Mouse (Mus musculus) lung, embryonic 14.5 days (tissue): ENCODE data around the gene Hepacam. TPM values are rescaled to one million over a fixed set of nuclear protein-coding genes. Genes with fewer than 3 reads are reported as not detected.

ENCODE experiments used
- ATAC-seq: fragments of 200-750 bp; cut with Nextera tagmentation; 2 replicates; pipeline ENCODE4 v1.8.0; 2017; ENCODE audit warnings: mild to moderate bottlenecking, moderate TSS enrichment, moderate library complexity; ENCODE audit not compliant: insufficient read depth
- DNase-seq: peaks from one replicate; pipeline ENCODE4 v3.0.0-alpha.2; 2015
- H3K27ac ChIP-seq: fragments of 300-500 bp; sonication (generic); 2 replicates; pipeline ENCODE4 v1.5.1; 2014; ENCODE audit warnings: low read depth, mild to moderate bottlenecking, moderate library complexity
- H3K27me3 ChIP-seq: fragments of 300-500 bp; sonication (generic); 2 replicates; pipeline ENCODE4 v1.6.1; 2014; ENCODE audit warnings: low read length, control low read depth; ENCODE audit not compliant: insufficient read depth
- H3K36me3 ChIP-seq: fragments of 300-500 bp; sonication (generic); 2 replicates; pipeline ENCODE4 v1.6.1; 2014; ENCODE audit warnings: control low read depth; ENCODE audit not compliant: insufficient read depth
- H3K4me1 ChIP-seq: fragments of 300-500 bp; sonication (generic); 2 replicates; pipeline ENCODE4 v1.6.1; 2014; ENCODE audit warnings: antibody characterized with exemption, control low read depth; ENCODE audit not compliant: insufficient read depth
- H3K4me2 ChIP-seq: fragments of 300-500 bp; sonication (generic); 2 replicates; pipeline ENCODE4 v1.6.1; 2014; ENCODE audit warnings: mild to moderate bottlenecking
- H3K4me3 ChIP-seq: fragments of 300-500 bp; sonication (generic); 2 replicates; pipeline ENCODE4 v1.5.1; 2014; ENCODE audit warnings: low read depth, low read length
- H3K9ac ChIP-seq: fragments of 300-500 bp; sonication (generic); 2 replicates; pipeline ENCODE4 v1.6.1; 2014
- H3K9me3 ChIP-seq: fragments of 300-500 bp; sonication (generic); 2 replicates; pipeline ENCODE4 v1.6.1; 2016; ENCODE audit warnings: low read depth, low read length, control low read depth
- CTCF ChIP-seq: IDR thresholded peaks from 2 replicates; pipeline ENCODE4 v1.5.1; 2016; ENCODE audit warnings: antibody characterized with exemption, low read depth
- WGBS: fragments of 180-500 bp; shearing (Covaris S2); extraction: QIAGEN DNeasy Blood & Tissue Kit; methylation state at CpG from one replicate; pipeline ENCODE4 v1.1.7; 2014; 5-methylcytosine and 5-hydroxymethylcytosine counted together
- polyA plus RNA-seq: library from polyadenylated mRNA; unstranded; fragments of >200 nt; fragmentation: Nextera tagmentation; extraction: Ambion mirVana; gene quantifications from 2 replicates; pipeline ENCODE4 v1.2.1, GENCODE M21; 2014

Hepacam gene
- polyA plus RNA-seq, 1 experiment from 2014 or later = not detected

DNA sequence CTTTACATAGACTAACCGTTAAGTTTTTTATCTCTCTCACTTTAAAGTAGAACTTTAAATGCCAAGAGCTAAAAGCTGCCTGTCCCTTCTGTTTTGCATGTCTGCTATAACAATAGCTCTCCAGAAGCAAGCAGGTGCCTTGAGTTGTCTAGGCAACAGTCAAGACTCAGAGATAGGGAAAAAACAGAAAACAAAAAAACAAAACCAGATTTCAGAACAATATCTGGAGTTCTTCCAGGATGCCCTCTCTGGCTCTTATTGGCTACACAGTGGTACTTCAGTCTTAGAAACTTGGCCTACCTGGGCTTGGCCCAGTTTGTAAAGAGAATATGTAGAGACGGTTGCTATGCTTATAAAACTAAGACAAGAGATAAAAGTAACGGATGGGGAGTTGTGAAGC lies 2.8 kb upstream of the Hepacam start:
- Histone ChIP-seq H3K4me2 (no peak overlapping the region), H3K36me3 (no peaks in the 10 kb centered on the region), H3K27me3 (no peaks in the 10 kb centered on the region), H3K9ac (no peak overlapping the region), H3K4me1 (peaks cover 7% of the 10 kb centered on the region; the same call in 1 of the 2 replicates), H3K4me3 (no peak overlapping the region), H3K27ac (no peak overlapping the region), H3K9me3 (no peaks in the 10 kb centered on the region)
- DNase-seq (no peak), ATAC-seq (no peak)
- WGBS = 70% methylated on average over 3 of the region's 3 CpGs
- TF ChIP-seq CTCF = no peak

GRCm38 (mm10) chr9:37365706-37366105 lies 1.4 kb upstream of the Hepacam start:
- TF ChIP-seq CTCF = no peak
- H3K27ac ChIP-seq = no peak overlapping the region
- H3K9ac ChIP-seq = no peak overlapping the region
- H3K9me3 ChIP-seq = no peaks in the 10 kb centered on the region
- H3K36me3 ChIP-seq = no peaks in the 10 kb centered on the region
- no peak overlapping the region for H3K4me3 ChIP-seq
- H3K27me3 ChIP-seq = no peaks in the 10 kb centered on the region
- peak; percentile 40 for DNase-seq
- H3K4me1 ChIP-seq = no peaks in the 10 kb centered on the region
- no peak overlapping the region for H3K4me2 ChIP-seq
- no peak for ATAC-seq
- WGBS = 40% methylated on average over 5 of the region's 5 CpGs

GRCm38 (mm10) chr9:37368081-37368830 lies 1.1 kb downstream of the Hepacam start:
- Histone ChIP-seq H3K27ac (peak overlapping the region; percentile 67), H3K4me3 (no peak overlapping the region), H3K9ac (no peak overlapping the region), H3K9me3 (no peaks in the 10 kb centered on the region), H3K4me1 (no peaks in the 10 kb centered on the region), H3K27me3 (no peaks in the 10 kb centered on the region), H3K4me2 (no peak overlapping the region), H3K36me3 (no peaks in the 10 kb centered on the region)
- WGBS = 53% methylated on average over 11 of the region's 11 CpGs
- peak; percentile 19 for DNase-seq
- TF ChIP-seq CTCF = no peak
- ATAC-seq = no peak

- Histone ChIP-seq H3K9me3 (no peaks in the 10 kb centered on the region), H3K4me2 (no peak overlapping the region), H3K27me3 (no peaks in the 10 kb centered on the region), H3K4me1 (no peaks in the 10 kb centered on the region), H3K27ac (peak overlapping the region; percentile 67), H3K4me3 (no peak overlapping the region), H3K9ac (no peak overlapping the region), H3K36me3 (no peaks in the 10 kb centered on the region)
- DNase-seq (peak; percentile 60), ATAC-seq (peak; percentile 41; the same call in 1 of the 2 replicates)
- WGBS = 61% methylated on average over 8 of the region's 8 CpGs
- no peak for TF ChIP-seq CTCF
Measured at GRCm38 (mm10) chr9:37368860-37369259, 1.7 kb downstream of the Hepacam start.

DNA sequence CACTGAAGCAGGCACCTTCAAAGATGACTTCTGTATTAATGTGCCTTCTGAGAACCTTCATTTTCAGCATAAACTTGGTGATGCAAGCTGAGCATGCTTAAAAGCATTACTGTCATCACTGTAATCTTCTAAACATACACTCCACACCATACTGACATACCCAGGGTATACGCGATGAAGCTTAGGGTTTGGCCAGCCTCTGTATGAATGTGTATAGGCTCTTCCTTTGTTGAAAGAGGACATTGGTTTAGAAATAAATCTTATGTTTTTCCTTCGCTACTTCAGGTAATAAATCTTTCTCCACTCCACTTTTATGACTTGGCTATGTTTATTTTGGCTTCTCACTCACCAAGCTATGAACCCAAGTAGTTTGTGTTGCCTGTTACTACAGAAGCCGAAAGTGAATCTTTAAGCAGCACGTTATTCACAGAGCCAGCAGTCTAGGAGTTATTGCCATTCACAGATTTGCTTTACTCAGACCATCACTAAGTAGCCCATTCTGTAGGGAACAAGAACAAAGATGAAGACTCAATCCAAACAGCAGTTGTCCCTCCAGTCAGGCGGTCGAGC lies 4.2 kb downstream of the Hepacam start:
- DNase-seq (no peak), ATAC-seq (no peak)
- Histone ChIP-seq H3K4me1 (no peaks in the 10 kb centered on the region), H3K27ac (no peak overlapping the region), H3K4me2 (no peak overlapping the region), H3K4me3 (no peak overlapping the region), H3K27me3 (no peaks in the 10 kb centered on the region), H3K36me3 (no peaks in the 10 kb centered on the region), H3K9ac (no peak overlapping the region), H3K9me3 (no peaks in the 10 kb centered on the region)
- TF ChIP-seq CTCF = no peak
- 69% methylated on average over 7 of the region's 7 CpGs for WGBS

DNA sequence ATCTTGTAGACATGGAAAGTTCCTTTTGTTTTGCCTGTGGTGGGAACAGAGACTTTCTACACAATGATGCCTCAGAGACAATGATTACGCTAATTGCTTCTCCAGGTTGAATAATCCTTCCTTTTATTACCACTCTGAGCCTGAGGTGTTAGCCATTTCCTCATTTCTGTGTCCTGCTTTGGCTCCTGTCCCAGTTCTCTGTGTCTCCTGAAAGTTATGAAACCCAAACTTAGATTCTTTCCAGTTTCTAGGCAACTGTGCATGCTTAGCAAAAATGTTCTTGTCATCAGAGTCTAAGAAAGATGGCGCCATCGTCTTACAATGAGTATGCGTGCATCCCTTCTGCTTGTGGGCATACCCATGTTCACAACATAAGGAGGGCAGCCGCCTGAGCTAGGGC lies 8.6 kb downstream of the Hepacam start:
- H3K4me1 ChIP-seq = no peaks in the 10 kb centered on the region
- DNase-seq = no peak
- no peak overlapping the region for H3K4me2 ChIP-seq
- TF ChIP-seq CTCF = no peak
- H3K27ac ChIP-seq = no peak overlapping the region
- no peak overlapping the region for H3K9ac ChIP-seq
- WGBS = 89% methylated on average over 5 of the region's 5 CpGs
- H3K36me3 ChIP-seq = no peaks in the 10 kb centered on the region
- no peaks in the 10 kb centered on the region for H3K9me3 ChIP-seq
- ATAC-seq = no peak
- no peak overlapping the region for H3K4me3 ChIP-seq
- no peaks in the 10 kb centered on the region for H3K27me3 ChIP-seq

DNA sequence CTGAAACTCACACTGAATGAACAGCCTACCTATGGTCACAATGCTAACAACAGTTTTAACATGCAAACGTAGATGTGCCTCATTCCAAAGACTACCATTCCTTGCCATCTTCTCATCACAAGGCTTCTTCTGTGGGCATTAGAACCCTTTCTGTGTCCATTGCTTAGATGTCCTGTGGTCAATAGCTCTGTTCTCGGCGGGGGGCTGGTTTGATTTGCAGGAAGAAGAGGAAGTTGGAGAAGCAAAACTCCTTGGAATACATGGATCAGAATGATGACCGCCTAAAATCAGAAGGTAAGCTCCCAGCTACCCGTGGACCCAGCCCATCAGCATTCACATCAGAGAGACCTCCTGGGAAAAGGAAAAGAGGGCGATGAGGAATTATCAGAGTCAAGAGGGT lies 16.0 kb downstream of the Hepacam start:
- no peaks in the 10 kb centered on the region for H3K4me1 ChIP-seq
- WGBS = 89% methylated on average over 6 of the region's 6 CpGs
- no peaks in the 10 kb centered on the region for H3K9me3 ChIP-seq
- TF ChIP-seq CTCF = no peak
- H3K9ac ChIP-seq = no peak overlapping the region
- DNase-seq = no peak
- no peak overlapping the region for H3K27ac ChIP-seq
- no peak overlapping the region for H3K4me3 ChIP-seq
- H3K36me3 ChIP-seq = no peaks in the 10 kb centered on the region
- H3K27me3 ChIP-seq = peaks cover 6% of the 10 kb centered on the region; the same call in 1 of the 2 replicates
- H3K4me2 ChIP-seq = no peak overlapping the region
- ATAC-seq = no peak
